16 mouse cellular contexts compared by ENCODE assay signal in genomic region chr1:191709811-191710210, GRCm38 (mm10).
"Had no signal": no experiment of that assay in that cellular context is flagged by ENCODE, and none has a peak within 500 bp of the region (broad histone marks: within the 10 kb centered on the region; RNA-seq: fewer than 3 reads in every experiment).

No protein-coding gene starts in this region.

- H3K36me3 ChIP-seq: liver, embryonic 15.5 days; lung, embryonic 15.5 days; midbrain, embryonic 13.5 days; midbrain, embryonic 15.5 days; neural tube, embryonic 12.5 days; stomach, embryonic 15.5 days had no signal

- H3K4me1 ChIP-seq: liver, embryonic 15.5 days; lung, embryonic 15.5 days; midbrain, embryonic 13.5 days; midbrain, embryonic 15.5 days; neural tube, embryonic 12.5 days; stomach, embryonic 15.5 days had no signal

- H3K4me3 ChIP-seq: liver, embryonic 15.5 days; lung, embryonic 15.5 days; megakaryocyte, embryonic 14.5 days; midbrain, embryonic 13.5 days; midbrain, embryonic 15.5 days; neural tube, embryonic 12.5 days; stomach, embryonic 15.5 days had no signal

- ATAC-seq: liver, postnatal 0 days; midbrain, embryonic 13.5 days; midbrain, embryonic 15.5 days had no signal

- H3K4me2 ChIP-seq: liver, embryonic 15.5 days; lung, embryonic 15.5 days; midbrain, embryonic 11.5 days; midbrain, embryonic 13.5 days; midbrain, embryonic 15.5 days; neural tube, embryonic 12.5 days; stomach, embryonic 15.5 days had no signal

- H3K9me3 ChIP-seq: liver, embryonic 15.5 days; lung, embryonic 15.5 days; midbrain, embryonic 13.5 days; midbrain, embryonic 15.5 days; neural tube, embryonic 12.5 days; stomach, embryonic 15.5 days had no signal

- DNase-seq: liver, postnatal 0 days; lung, postnatal 36 days; right cerebral cortex, postnatal 14 days; thymus, adult 2 months; thymus, postnatal 25 days; thymus, postnatal 4 days had no signal

- H3K9ac ChIP-seq: liver, embryonic 15.5 days; liver, postnatal 0 days; lung, embryonic 15.5 days; midbrain, embryonic 13.5 days; midbrain, embryonic 15.5 days; neural tube, embryonic 12.5 days; stomach, embryonic 15.5 days had no signal

- H3K27ac ChIP-seq: liver, embryonic 15.5 days; lung, embryonic 15.5 days; macrophage; midbrain, embryonic 13.5 days; midbrain, embryonic 15.5 days; neural tube, embryonic 12.5 days; stomach, embryonic 15.5 days; stomach, postnatal 0 days had no signal

- H3K27me3 ChIP-seq: lung, embryonic 15.5 days; midbrain, embryonic 13.5 days; midbrain, embryonic 15.5 days; neural tube, embryonic 12.5 days; stomach, embryonic 15.5 days had no signal
